Mouse (Mus musculus): ENCODE results near the gene Rhbdd3. TPM values are rescaled to one million over a fixed set of nuclear protein-coding genes. Genes with fewer than 3 reads are reported as not detected.

Gene Rhbdd3
- total and polyA plus RNA-seq, 3 experiments, result 15.0 to 20.6 (median 17.0) TPM

- no peak for DNase-seq (ENCODE audit: extremely low read depth)
- Histone ChIP-seq H3K27ac (ENCODE audit: insufficient read depth, low read depth) (no peak overlapping the region), H3K9ac (ENCODE audit: insufficient read depth, low read depth) (no peak overlapping the region), H3K4me1 (ENCODE audit: control insufficient read depth in 1 of 2, insufficient read depth in 2 of 2) (peaks cover 3 to 10% of the 10 kb centered on the region in 2 experiments), H3K9me3 (replicated peaks; ENCODE audit: low read length) (no peaks in the 10 kb centered on the region), H3K36me3 (replicated peaks in 1 of 2; ENCODE audit: control insufficient read depth in 1 of 2, insufficient read depth in 1 of 2, low read length in 1 of 2) (no peaks in the 10 kb centered on the region), H3K4me3 (replicated peaks in 1 of 3; ENCODE audit: low read depth in 2 of 3, low read length in 2 of 3, poor library complexity in 1 of 3) (no peak overlapping the region), H3K79me2 (replicated peaks; ENCODE audit: control insufficient read depth, extremely low read depth, insufficient read depth, poor library complexity, severe bottlenecking) (no peaks in the 10 kb centered on the region), H3K4me2 (ENCODE audit: insufficient read depth, low read depth, poor library complexity, severe bottlenecking) (no peak overlapping the region), H3K27me3 (replicated peaks) (peaks cover 47% of the 10 kb centered on the region)
- dilution Hi-C loops (cut with MboI; ENCODE audit: extremely low pct_ligation_motif_present, extremely low pct_unique_long_range_greater_than_20kb, low sequenced_read_pairs) (no loop called here), in situ Hi-C loops (cut with MboI; ENCODE audit: low pct_ligation_motif_present, low pct_unique_long_range_greater_than_20kb, low sequenced_read_pairs) (no loop called here)
- TF ChIP-seq ELF1 (IDR thresholded peaks at IDR 0.05; ENCODE audit: low read depth, low read length) (no peak), E2F4 (IDR thresholded peaks at IDR 0.05; ENCODE audit: insufficient replicate concordance, low read depth, low read length) (no peak), CHD1 (IDR thresholded peaks at IDR 0.05; ENCODE audit: low read depth, low read length) (no peak), USF1 (IDR thresholded peaks at IDR 0.05; ENCODE audit: low read depth, low read length) (no peak), RAD21 (IDR thresholded peaks at IDR 0.05; ENCODE audit: low read depth, low read length) (no peak), JUN (IDR thresholded peaks at IDR 0.05; ENCODE audit: insufficient read depth, low read depth, low read length) (no peak), MAZ (IDR thresholded peaks at IDR 0.05; ENCODE audit: low read depth, low read length) (no peak), CTCF (conservative IDR thresholded peaks at IDR 0.05 in 1 of 2, IDR thresholded peaks at IDR 0.05 in 1 of 2; ENCODE audit: low read depth in 2 of 2, low read length in 2 of 2) (no peak), BHLHE40 (IDR thresholded peaks at IDR 0.05; ENCODE audit: low read depth, low read length) (no peak), NELFE (IDR thresholded peaks at IDR 0.05; ENCODE audit: low read depth, low read length) (no peak), ZMIZ1 (IDR thresholded peaks at IDR 0.05; ENCODE audit: low read depth, low read length) (no peak), USF2 (conservative IDR thresholded peaks at IDR 0.05; ENCODE audit: low read depth, low read length) (no peak), ZKSCAN1 (IDR thresholded peaks at IDR 0.05; ENCODE audit: borderline replicate concordance, low read depth, low read length) (no peak), SMC3 (IDR thresholded peaks at IDR 0.05; ENCODE audit: low read depth, low read length) (no peak), POLR2A (IDR thresholded peaks at IDR 0.05; ENCODE audit: low read depth, low read length) (no peak), ZC3H11A (IDR thresholded peaks at IDR 0.05; ENCODE audit: low read depth, low read length) (no peak), PAX5 (IDR thresholded peaks at IDR 0.05; ENCODE audit: low read length) (no peak)
Observed at GRCm38 (mm10) chr11:5130111-5130665, 31.5 kb downstream of the Rhbdd3 start.

GRCm38 (mm10) chr11:5132751-5133150 lies 34.0 kb downstream of the Rhbdd3 start:
- Histone ChIP-seq H3K4me2 (ENCODE audit: insufficient read depth, low read depth, poor library complexity, severe bottlenecking) (no peak overlapping the region), H3K79me2 (replicated peaks; ENCODE audit: control insufficient read depth, extremely low read depth, insufficient read depth, poor library complexity, severe bottlenecking) (no peaks in the 10 kb centered on the region), H3K4me1 (ENCODE audit: control insufficient read depth in 1 of 2, insufficient read depth in 2 of 2) (peaks cover 3 to 10% of the 10 kb centered on the region in 2 experiments), H3K27me3 (replicated peaks) (peaks cover 44% of the 10 kb centered on the region), H3K9me3 (replicated peaks; ENCODE audit: low read length) (no peaks in the 10 kb centered on the region), H3K27ac (ENCODE audit: insufficient read depth, low read depth) (no peak overlapping the region), H3K36me3 (replicated peaks in 1 of 2; ENCODE audit: control insufficient read depth in 1 of 2, insufficient read depth in 1 of 2, low read length in 1 of 2) (no peaks in the 10 kb centered on the region), H3K4me3 (replicated peaks in 1 of 3; ENCODE audit: low read depth in 2 of 3, low read length in 2 of 3, poor library complexity in 1 of 3) (no peak overlapping the region), H3K9ac (ENCODE audit: insufficient read depth, low read depth) (no peak overlapping the region)
- no peak for DNase-seq (ENCODE audit: extremely low read depth)
- in situ Hi-C loops (cut with MboI; ENCODE audit: low pct_ligation_motif_present, low pct_unique_long_range_greater_than_20kb, low sequenced_read_pairs), result no loop called here
- dilution Hi-C loops (cut with MboI; ENCODE audit: extremely low pct_ligation_motif_present, extremely low pct_unique_long_range_greater_than_20kb, low sequenced_read_pairs), result no loop called here
- TF ChIP-seq MAZ (IDR thresholded peaks at IDR 0.05; ENCODE audit: low read depth, low read length) (no peak), CTCF (conservative IDR thresholded peaks at IDR 0.05 in 1 of 2, IDR thresholded peaks at IDR 0.05 in 1 of 2; ENCODE audit: low read depth in 2 of 2, low read length in 2 of 2) (no peak)

Measured in CH12.LX (cell line).